Mouse (Mus musculus): Measurements from ENCODE around the gene Tcf20. TPM values are rescaled to one million over a fixed set of nuclear protein-coding genes. Genes with fewer than 3 reads are reported as not detected.
A peak's percentile ranks its signal among the peaks of the same experiment; 100 is the strongest.

The Tcf20 gene
- polyA plus RNA-seq, 1 experiment from 2014 or later: 13.9 TPM

GRCm38 (mm10) chr15:82969206-82969721, 18.4 kb downstream of the Tcf20 start:
- 7% methylated on average over 6 of the region's 6 CpGs for WGBS
- Histone ChIP-seq H3K4me1 (peaks cover 38% of the 10 kb centered on the region), H3K36me3 (no peaks in the 10 kb centered on the region), H3K9ac (0 out of 2 replicates have a peak overlapping the region, but pooled peaks have one; percentile 39), H3K9me3 (no peaks in the 10 kb centered on the region), H3K4me3 (0 out of 2 replicates have a peak overlapping the region, but pooled peaks have one; percentile 10), H3K4me2 (replicated peaks) (peak overlapping the region; percentile 47), H3K27me3 (no peaks in the 10 kb centered on the region), H3K27ac (peak overlapping the region; percentile 91)
- peak; percentile 55; the same call in 1 of the 2 replicates for ATAC-seq (ENCODE audit: insufficient number of reproducible peaks, insufficient read depth, low FRiP score, low TSS enrichment)

GRCm38 (mm10) chr15:82968449-82968848, 19.2 kb downstream of the Tcf20 start:
- H3K9ac ChIP-seq: peak overlapping the region; percentile 39; the same call in 1 of the 2 replicates
- H3K4me2 ChIP-seq (replicated peaks): peak overlapping the region; percentile 47
- peaks cover 42% of the 10 kb centered on the region for H3K4me1 ChIP-seq
- no peaks in the 10 kb centered on the region for H3K9me3 ChIP-seq
- peak overlapping the region; percentile 91 for H3K27ac ChIP-seq
- 2% methylated on average over 21 of the region's 22 CpGs for WGBS
- no peaks in the 10 kb centered on the region for H3K27me3 ChIP-seq
- no peaks in the 10 kb centered on the region for H3K36me3 ChIP-seq
- peak overlapping the region; percentile 10; the same call in 1 of the 2 replicates for H3K4me3 ChIP-seq
- peak; percentile 62 for ATAC-seq (ENCODE audit: insufficient number of reproducible peaks, insufficient read depth, low FRiP score, low TSS enrichment)

- H3K4me2 ChIP-seq (replicated peaks): peak overlapping the region; percentile 47
- H3K27me3 ChIP-seq: no peaks in the 10 kb centered on the region
Measured at GRCm38 (mm10) chr15:82967947-82968346, 19.7 kb downstream of the Tcf20 start.

GRCm38 (mm10) chr15:82964266-82964825, 23.3 kb downstream of the Tcf20 start:
- Histone ChIP-seq H3K36me3 (no peaks in the 10 kb centered on the region), H3K9me3 (no peaks in the 10 kb centered on the region), H3K4me3 (peak overlapping the region; percentile 37; the same call in 1 of the 2 replicates), H3K4me1 (peaks cover 69% of the 10 kb centered on the region), H3K27ac (peak overlapping the region; percentile 80), H3K4me2 (replicated peaks) (peak overlapping the region; percentile 48), H3K27me3 (peaks cover 4% of the 10 kb centered on the region; the same call in 1 of the 2 replicates), H3K9ac (peak overlapping the region; percentile 25; the same call in 1 of the 2 replicates)
- 59% methylated on average over 14 of the region's 14 CpGs for WGBS
- no peak for ATAC-seq (ENCODE audit: insufficient number of reproducible peaks, insufficient read depth, low FRiP score, low TSS enrichment)

More at GRCm38 (mm10) chr15:82967947-82968346, 19.7 kb downstream of the Tcf20 start:
- 27% methylated on average over 6 of the region's 6 CpGs for WGBS
- H3K4me1 ChIP-seq: peaks cover 42% of the 10 kb centered on the region
- ATAC-seq (ENCODE audit: insufficient number of reproducible peaks, insufficient read depth, low FRiP score, low TSS enrichment): 0 out of 2 replicates have a peak, but pooled peaks have one; percentile 12
- peak overlapping the region; percentile 91 for H3K27ac ChIP-seq
- no peaks in the 10 kb centered on the region for H3K36me3 ChIP-seq
- peak overlapping the region; percentile 10; the same call in 1 of the 2 replicates for H3K4me3 ChIP-seq
- H3K9ac ChIP-seq: no peak overlapping the region; the same call in 1 of the 2 replicates
- no peaks in the 10 kb centered on the region for H3K9me3 ChIP-seq

- Histone ChIP-seq H3K36me3 (no peaks in the 10 kb centered on the region), H3K27me3 (peaks cover 4% of the 10 kb centered on the region; the same call in 1 of the 2 replicates), H3K27ac (peak overlapping the region; percentile 80), H3K4me1 (peaks cover 69% of the 10 kb centered on the region), H3K4me3 (peak overlapping the region; percentile 37), H3K9me3 (no peaks in the 10 kb centered on the region), H3K4me2 (replicated peaks) (peak overlapping the region; percentile 48), H3K9ac (peak overlapping the region; percentile 68)
- 2% methylated on average over 27 of the region's 82 CpGs for WGBS
- ATAC-seq (ENCODE audit: insufficient number of reproducible peaks, insufficient read depth, low FRiP score, low TSS enrichment): no peak
Measured at GRCm38 (mm10) chr15:82963556-82964156, 24.0 kb downstream of the Tcf20 start.

GRCm38 (mm10) chr15:82963090-82963489, 24.6 kb downstream of the Tcf20 start:
- peak overlapping the region; percentile 85 for H3K27ac ChIP-seq
- no peak for ATAC-seq (ENCODE audit: insufficient number of reproducible peaks, insufficient read depth, low FRiP score, low TSS enrichment)

GRCm38 (mm10) chr15:82962536-82962935, 25.1 kb downstream of the Tcf20 start:
- Histone ChIP-seq H3K4me1 (peaks cover 69% of the 10 kb centered on the region), H3K9me3 (no peaks in the 10 kb centered on the region), H3K27me3 (peaks cover 4% of the 10 kb centered on the region; the same call in 1 of the 2 replicates), H3K36me3 (no peaks in the 10 kb centered on the region), H3K4me2 (replicated peaks) (peak overlapping the region; percentile 69), H3K9ac (peak overlapping the region; percentile 87), H3K27ac (peak overlapping the region; percentile 47; the same call in 1 of the 2 replicates), H3K4me3 (peak overlapping the region; percentile 63)
- no peak for ATAC-seq (ENCODE audit: insufficient number of reproducible peaks, insufficient read depth, low FRiP score, low TSS enrichment)
- 30% methylated on average over 4 of the region's 4 CpGs for WGBS

More at GRCm38 (mm10) chr15:82963090-82963489, 24.6 kb downstream of the Tcf20 start:
- no peaks in the 10 kb centered on the region for H3K36me3 ChIP-seq
- H3K4me2 ChIP-seq (replicated peaks): peak overlapping the region; percentile 69
- peaks cover 4% of the 10 kb centered on the region; the same call in 1 of the 2 replicates for H3K27me3 ChIP-seq
- H3K4me3 ChIP-seq: peak overlapping the region; percentile 63
- peak overlapping the region; percentile 87 for H3K9ac ChIP-seq
- H3K9me3 ChIP-seq: no peaks in the 10 kb centered on the region
- peaks cover 69% of the 10 kb centered on the region for H3K4me1 ChIP-seq
- WGBS: 3% methylated on average over 26 of the region's 39 CpGs

GRCm38 (mm10) chr15:82960786-82961561, 26.7 kb downstream of the Tcf20 start:
- Histone ChIP-seq H3K4me2 (replicated peaks) (peak overlapping the region; percentile 69), H3K4me1 (peaks cover 74% of the 10 kb centered on the region), H3K4me3 (peak overlapping the region; percentile 63), H3K9ac (peak overlapping the region; percentile 46), H3K9me3 (no peaks in the 10 kb centered on the region), H3K27me3 (peaks cover 4% of the 10 kb centered on the region; the same call in 1 of the 2 replicates), H3K27ac (peak overlapping the region; percentile 13; the same call in 1 of the 2 replicates), H3K36me3 (no peaks in the 10 kb centered on the region)
- no peak for ATAC-seq (ENCODE audit: insufficient number of reproducible peaks, insufficient read depth, low FRiP score, low TSS enrichment)
- 2% methylated on average over 26 of the region's 26 CpGs for WGBS

- no peak overlapping the region for H3K9ac ChIP-seq
Measured at GRCm38 (mm10) chr15:82959151-82959550, 28.5 kb downstream of the Tcf20 start.

GRCm38 (mm10) chr15:82958253-82958701, 29.4 kb downstream of the Tcf20 start:
- Histone ChIP-seq H3K27ac (no peak overlapping the region), H3K36me3 (0 out of 2 replicates have a peak, but pooled peaks cover 7% of the 10 kb centered on the region), H3K9ac (no peak overlapping the region), H3K4me3 (0 out of 2 replicates have a peak overlapping the region, but pooled peaks have one; percentile 7), H3K27me3 (peaks cover 13% of the 10 kb centered on the region; the same call in 1 of the 2 replicates), H3K9me3 (no peaks in the 10 kb centered on the region), H3K4me2 (replicated peaks) (peak overlapping the region; percentile 25), H3K4me1 (peaks cover 87% of the 10 kb centered on the region)
- WGBS: 4% methylated on average over 16 of the region's 16 CpGs
- no peak for ATAC-seq (ENCODE audit: insufficient number of reproducible peaks, insufficient read depth, low FRiP score, low TSS enrichment)

More at GRCm38 (mm10) chr15:82959151-82959550, 28.5 kb downstream of the Tcf20 start:
- Histone ChIP-seq H3K4me1 (peaks cover 82% of the 10 kb centered on the region), H3K27ac (no peak overlapping the region), H3K27me3 (peaks cover 12% of the 10 kb centered on the region; the same call in 1 of the 2 replicates), H3K9me3 (no peaks in the 10 kb centered on the region), H3K36me3 (0 out of 2 replicates have a peak, but pooled peaks cover 7% of the 10 kb centered on the region), H3K4me2 (replicated peaks) (peak overlapping the region; percentile 25), H3K4me3 (no peak overlapping the region)
- 67% methylated on average over 12 of the region's 12 CpGs for WGBS
- no peak for ATAC-seq (ENCODE audit: insufficient number of reproducible peaks, insufficient read depth, low FRiP score, low TSS enrichment)
